Mouse (Mus musculus): ENCODE results near the gene Ctso.

DNA sequence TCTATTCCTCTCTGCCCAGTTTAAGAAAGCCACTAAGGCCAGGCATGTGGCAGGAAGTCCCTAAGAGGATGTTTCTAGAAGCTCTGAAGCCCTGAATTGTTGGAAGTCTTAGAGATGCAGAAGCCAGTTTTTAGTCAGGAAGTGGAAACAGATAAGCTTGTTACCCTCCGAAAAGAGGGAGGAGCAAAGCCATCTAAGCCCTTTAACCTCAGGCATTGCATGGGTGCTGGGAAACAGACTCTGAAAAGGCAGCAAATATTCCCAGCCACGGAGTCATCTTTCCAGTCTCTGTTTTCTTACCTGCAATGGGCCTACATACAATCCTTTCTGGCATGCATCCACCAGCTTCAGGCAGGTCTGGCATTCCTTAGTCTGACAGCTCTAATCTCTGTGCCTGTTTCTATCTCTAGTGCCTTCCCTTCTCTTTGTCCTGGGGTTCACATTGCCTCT lies 57.3 kb downstream of the Ctso start:
- no peak for TF ChIP-seq POLR2A (IDR thresholded peaks at IDR 0.05; ENCODE audit: borderline replicate concordance, low read depth, low read length)
- TF ChIP-seq CTCF (IDR thresholded peaks at IDR 0.05; ENCODE audit: low read depth, low read length), result no peak

Measured in bone marrow macrophage, adult 2 months (primary cell).